Mouse (Mus musculus) embryonic fibroblast, embryonic 13.5 days (primary cell): ENCODE data around the gene Myom1. TPM values are rescaled to one million over a fixed set of nuclear protein-coding genes. Genes with fewer than 3 reads are reported as not detected.

Experiments used
- H3K27ac ChIP-seq: 2 replicates; pipeline ENCODE4 v1.5.1; 2012; ENCODE audit warnings: low read length, control low read depth, inconsistent platforms; ENCODE audit not compliant: insufficient read depth
- H3K4me1 ChIP-seq: 2 replicates; pipeline ENCODE4 v1.6.1; 2011; ENCODE audit warnings: low read length; ENCODE audit not compliant: control insufficient read depth, insufficient read depth
- H3K4me3 ChIP-seq: 2 replicates; pipeline ENCODE4 v1.5.1; 2011; ENCODE audit warnings: mild to moderate bottlenecking, control low read depth, low read length; ENCODE audit not compliant: insufficient read depth
- CTCF ChIP-seq: IDR thresholded peaks from 2 replicates; pipeline ENCODE4 v1.5.1; 2011; ENCODE audit warnings: mild to moderate bottlenecking, control low read depth, low read length, moderate library complexity, borderline replicate concordance; ENCODE audit not compliant: insufficient read depth
- POLR2A ChIP-seq: IDR thresholded peaks from 2 replicates; pipeline ENCODE4 v1.6.1; 2011; ENCODE audit warnings: low read depth, mild to moderate bottlenecking, control low read depth, low read length, moderate library complexity
- polyA plus RNA-seq: library from polyadenylated mRNA; stranded (reverse); fragments of >200 nt; gene quantifications from 2 replicates; pipeline ENCODE4 v1.2.4, GENCODE M21; 2011; ENCODE audit warnings: low read depth; ENCODE audit not compliant: missing spikeins, insufficient read length

Myom1 gene
- polyA plus RNA-seq, 1 experiment: 8.7 TPM

- Histone ChIP-seq H3K27ac (no peak overlapping the region), H3K4me3 (no peak overlapping the region), H3K4me1 (peaks cover 14% of the 10 kb centered on the region; the same call in 1 of the 2 replicates)
- TF ChIP-seq POLR2A: no peak
- TF ChIP-seq CTCF: no peak
Observed at GRCm38 (mm10) chr17:71092341-71092740, 89.9 kb downstream of the Myom1 start.

GRCm38 (mm10) chr17:71093793-71094192 lies 91.4 kb downstream of the Myom1 start:
- TF ChIP-seq POLR2A (no peak), CTCF (no peak)
- Histone ChIP-seq H3K4me1 (peaks cover 14% of the 10 kb centered on the region; the same call in 1 of the 2 replicates), H3K27ac (no peak overlapping the region), H3K4me3 (no peak overlapping the region)

- no peak overlapping the region for H3K4me3 ChIP-seq
- no peak overlapping the region for H3K27ac ChIP-seq
- no peak for TF ChIP-seq CTCF
- no peak for TF ChIP-seq POLR2A
- peaks cover 10% of the 10 kb centered on the region; the same call in 1 of the 2 replicates for H3K4me1 ChIP-seq
Observed at GRCm38 (mm10) chr17:71094438-71094837, 92.0 kb downstream of the Myom1 start.

- no peak for TF ChIP-seq POLR2A
- no peak for TF ChIP-seq CTCF
- Histone ChIP-seq H3K4me1 (0 out of 2 replicates have a peak, but pooled peaks cover 3% of the 10 kb centered on the region), H3K27ac (no peak overlapping the region), H3K4me3 (no peak overlapping the region)
Observed at GRCm38 (mm10) chr17:71096557-71097208, 94.2 kb downstream of the Myom1 start.

- Histone ChIP-seq H3K4me3 (no peak overlapping the region), H3K27ac (no peak overlapping the region), H3K4me1 (peaks cover 6% of the 10 kb centered on the region; the same call in 1 of the 2 replicates)
- TF ChIP-seq CTCF (no peak), POLR2A (no peak)
Observed at GRCm38 (mm10) chr17:71097209-71097597, 94.8 kb downstream of the Myom1 start.

- Histone ChIP-seq H3K4me1 (peaks cover 8% of the 10 kb centered on the region), H3K27ac (no peak overlapping the region), H3K4me3 (no peak overlapping the region)
- TF ChIP-seq CTCF: no peak
- TF ChIP-seq POLR2A: no peak
Observed at GRCm38 (mm10) chr17:71098606-71099005, 96.2 kb downstream of the Myom1 start.

GRCm38 (mm10) chr17:71102571-71103551 lies 100.4 kb downstream of the Myom1 start:
- peaks cover 6% of the 10 kb centered on the region for H3K4me1 ChIP-seq
- TF ChIP-seq POLR2A: peak; percentile 34; the same call in 1 of the 2 replicates
- TF ChIP-seq CTCF: no peak
- H3K4me3 ChIP-seq: no peak overlapping the region
- H3K27ac ChIP-seq: peak overlapping the region; percentile 88

GRCm38 (mm10) chr17:71105297-71105696 lies 102.9 kb downstream of the Myom1 start:
- no peak for TF ChIP-seq CTCF
- TF ChIP-seq POLR2A: no peak
- H3K4me3 ChIP-seq: no peak overlapping the region
- H3K4me1 ChIP-seq: peaks cover 6% of the 10 kb centered on the region
- H3K27ac ChIP-seq: no peak overlapping the region

- Histone ChIP-seq H3K4me1 (peaks cover 6% of the 10 kb centered on the region), H3K4me3 (no peak overlapping the region), H3K27ac (no peak overlapping the region)
- TF ChIP-seq CTCF (no peak), POLR2A (no peak)
Observed at GRCm38 (mm10) chr17:71106250-71106649, 103.8 kb downstream of the Myom1 start.
